Mouse (Mus musculus): ENCODE measurements around the gene Slc25a31. TPM values are rescaled to one million over a fixed set of nuclear protein-coding genes. Genes with fewer than 3 reads are reported as not detected.

The Slc25a31 gene
- polyA plus RNA-seq, 1 experiment from 2014 or later: not detected

GRCm38 (mm10) chr3:40673515-40673914 lies 35.1 kb upstream of the Slc25a31 start:
- ATAC-seq (ENCODE audit: low FRiP score, low TSS enrichment) (no peak), DNase-seq (ENCODE audit: low spot score) (no peak)
- Histone ChIP-seq H3K36me3 (ENCODE audit: control insufficient read depth, insufficient read depth, low read length) (no peaks in the 10 kb centered on the region), H3K4me2 (replicated peaks; ENCODE audit: low read depth) (no peak overlapping the region), H3K4me1 (replicated peaks; ENCODE audit: control insufficient read depth, insufficient read depth) (no peaks in the 10 kb centered on the region), H3K27me3 (ENCODE audit: control insufficient read depth, insufficient read depth, low read length) (no peaks in the 10 kb centered on the region), H3K4me3 (ENCODE audit: low read depth, low read length) (no peak overlapping the region), H3K27ac (replicated peaks) (no peak overlapping the region), H3K9ac (ENCODE audit: low read length) (no peak overlapping the region), H3K9me3 (ENCODE audit: control insufficient read depth, low read length) (no peaks in the 10 kb centered on the region)
- 73% methylated on average over 1 of the region's 1 CpGs for WGBS
- TF ChIP-seq CTCF (IDR thresholded peaks at IDR 0.05; ENCODE audit: low read depth) (no peak), EP300 (optimal IDR thresholded peaks at IDR 0.05) (no peak)

GRCm38 (mm10) chr3:40674873-40675405 lies 33.7 kb upstream of the Slc25a31 start:
- no peak overlapping the region for H3K27ac ChIP-seq (replicated peaks)
- 48% methylated on average over 8 of the region's 8 CpGs for WGBS
- no peaks in the 10 kb centered on the region for H3K9me3 ChIP-seq (ENCODE audit: control insufficient read depth, low read length)
- H3K4me3 ChIP-seq (ENCODE audit: low read depth, low read length): no peak overlapping the region
- no peak overlapping the region for H3K4me2 ChIP-seq (replicated peaks; ENCODE audit: low read depth)
- DNase-seq (ENCODE audit: low spot score) (no peak), ATAC-seq (ENCODE audit: low FRiP score, low TSS enrichment) (no peak)
- no peaks in the 10 kb centered on the region for H3K4me1 ChIP-seq (replicated peaks; ENCODE audit: control insufficient read depth, insufficient read depth)
- no peaks in the 10 kb centered on the region for H3K36me3 ChIP-seq (ENCODE audit: control insufficient read depth, insufficient read depth, low read length)
- no peak overlapping the region for H3K9ac ChIP-seq (ENCODE audit: low read length)
- TF ChIP-seq EP300 (optimal IDR thresholded peaks at IDR 0.05) (no peak), CTCF (IDR thresholded peaks at IDR 0.05; ENCODE audit: low read depth) (no peak)
- no peaks in the 10 kb centered on the region for H3K27me3 ChIP-seq (ENCODE audit: control insufficient read depth, insufficient read depth, low read length)

GRCm38 (mm10) chr3:40678856-40679255 lies 29.8 kb upstream of the Slc25a31 start:
- no peak overlapping the region for H3K9ac ChIP-seq (ENCODE audit: low read length)
- H3K9me3 ChIP-seq (ENCODE audit: control insufficient read depth, low read length): no peaks in the 10 kb centered on the region
- H3K4me2 ChIP-seq (replicated peaks; ENCODE audit: low read depth): no peak overlapping the region
- 89% methylated on average over 1 of the region's 1 CpGs for WGBS
- DNase-seq (ENCODE audit: low spot score) (no peak), ATAC-seq (ENCODE audit: low FRiP score, low TSS enrichment) (no peak)
- H3K4me1 ChIP-seq (replicated peaks; ENCODE audit: control insufficient read depth, insufficient read depth): no peaks in the 10 kb centered on the region
- no peak overlapping the region for H3K4me3 ChIP-seq (ENCODE audit: low read depth, low read length)
- no peak for TF ChIP-seq CTCF (IDR thresholded peaks at IDR 0.05; ENCODE audit: low read depth)
- TF ChIP-seq EP300 (optimal IDR thresholded peaks at IDR 0.05): no peak
- H3K36me3 ChIP-seq (ENCODE audit: control insufficient read depth, insufficient read depth, low read length): no peaks in the 10 kb centered on the region
- no peak overlapping the region for H3K27ac ChIP-seq (replicated peaks)
- no peaks in the 10 kb centered on the region for H3K27me3 ChIP-seq (ENCODE audit: control insufficient read depth, insufficient read depth, low read length)

GRCm38 (mm10) chr3:40682404-40682803 lies 26.3 kb upstream of the Slc25a31 start:
- no peak overlapping the region for H3K9ac ChIP-seq (ENCODE audit: low read length)
- no peak overlapping the region; the same call in 1 of the 2 replicates for H3K27ac ChIP-seq (replicated peaks)
- DNase-seq (ENCODE audit: low spot score): no peak
- WGBS: 47% methylated on average over 11 of the region's 11 CpGs
- 0 out of 2 replicates have a peak overlapping the region, but pooled peaks have one; percentile 8 for H3K4me2 ChIP-seq (replicated peaks; ENCODE audit: low read depth)
- H3K4me1 ChIP-seq (replicated peaks; ENCODE audit: control insufficient read depth, insufficient read depth): no peaks in the 10 kb centered on the region
- no peaks in the 10 kb centered on the region for H3K9me3 ChIP-seq (ENCODE audit: control insufficient read depth, low read length)
- no peaks in the 10 kb centered on the region for H3K27me3 ChIP-seq (ENCODE audit: control insufficient read depth, insufficient read depth, low read length)
- H3K36me3 ChIP-seq (ENCODE audit: control insufficient read depth, insufficient read depth, low read length): no peaks in the 10 kb centered on the region
- TF ChIP-seq CTCF (IDR thresholded peaks at IDR 0.05; ENCODE audit: low read depth) (no peak), EP300 (optimal IDR thresholded peaks at IDR 0.05) (no peak)
- no peak overlapping the region for H3K4me3 ChIP-seq (ENCODE audit: low read depth, low read length)
- ATAC-seq (ENCODE audit: low FRiP score, low TSS enrichment): peak; percentile 47; the same call in 1 of the 2 replicates

- Histone ChIP-seq H3K27me3 (ENCODE audit: control insufficient read depth, insufficient read depth, low read length) (no peaks in the 10 kb centered on the region), H3K4me1 (replicated peaks; ENCODE audit: control insufficient read depth, insufficient read depth) (no peaks in the 10 kb centered on the region), H3K36me3 (ENCODE audit: control insufficient read depth, insufficient read depth, low read length) (no peaks in the 10 kb centered on the region), H3K9ac (ENCODE audit: low read length) (no peak overlapping the region), H3K4me3 (ENCODE audit: low read depth, low read length) (no peak overlapping the region), H3K27ac (replicated peaks) (no peak overlapping the region), H3K4me2 (replicated peaks; ENCODE audit: low read depth) (no peak overlapping the region), H3K9me3 (ENCODE audit: control insufficient read depth, low read length) (no peaks in the 10 kb centered on the region)
- ATAC-seq (ENCODE audit: low FRiP score, low TSS enrichment): no peak
- no peak for TF ChIP-seq EP300 (optimal IDR thresholded peaks at IDR 0.05)
- TF ChIP-seq CTCF (IDR thresholded peaks at IDR 0.05; ENCODE audit: low read depth): no peak
- DNase-seq (ENCODE audit: low spot score): no peak
- 92% methylated on average over 18 of the region's 18 CpGs for WGBS
Measured at GRCm38 (mm10) chr3:40683171-40683570, 25.5 kb upstream of the Slc25a31 start.

- no peak for DNase-seq (ENCODE audit: low spot score)
- TF ChIP-seq CTCF (IDR thresholded peaks at IDR 0.05; ENCODE audit: low read depth) (no peak), EP300 (optimal IDR thresholded peaks at IDR 0.05) (no peak)
- Histone ChIP-seq H3K9me3 (ENCODE audit: control insufficient read depth, low read length) (no peaks in the 10 kb centered on the region), H3K36me3 (ENCODE audit: control insufficient read depth, insufficient read depth, low read length) (no peaks in the 10 kb centered on the region), H3K4me1 (replicated peaks; ENCODE audit: control insufficient read depth, insufficient read depth) (no peaks in the 10 kb centered on the region), H3K4me2 (replicated peaks; ENCODE audit: low read depth) (no peak overlapping the region), H3K4me3 (ENCODE audit: low read depth, low read length) (no peak overlapping the region), H3K27ac (replicated peaks) (no peak overlapping the region), H3K9ac (ENCODE audit: low read length) (no peak overlapping the region), H3K27me3 (ENCODE audit: control insufficient read depth, insufficient read depth, low read length) (no peaks in the 10 kb centered on the region)
- ATAC-seq (ENCODE audit: low FRiP score, low TSS enrichment): no peak
- 15% methylated on average over 3 of the region's 3 CpGs for WGBS
Measured at GRCm38 (mm10) chr3:40685855-40686515, 22.7 kb upstream of the Slc25a31 start.
